ENCODE assay signal across 18 mouse cellular contexts in the genomic region with DNA sequence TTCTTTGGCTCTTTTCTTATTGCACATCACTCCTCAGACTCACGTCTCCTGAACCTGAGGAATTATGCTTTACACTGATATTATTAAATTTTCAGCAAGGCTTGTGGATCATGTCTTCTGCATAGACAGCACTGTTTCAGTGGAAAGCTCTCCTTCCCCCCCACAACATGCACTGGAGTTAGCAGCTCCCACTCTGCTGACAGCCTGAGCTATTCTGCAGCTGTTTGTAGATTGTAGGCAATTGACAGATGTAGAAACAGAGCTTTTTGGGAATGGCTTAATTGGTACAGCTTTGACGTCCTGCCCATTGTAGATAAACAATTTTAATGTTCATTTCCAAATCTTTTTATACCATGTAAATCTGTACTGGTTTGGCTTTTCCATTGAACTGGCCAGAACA.
DNase-seq lines count a peak whose midpoint lies in the region; ATAC-seq lines count a peak whose summit lies in the region.
"Had no signal": no experiment of that assay in that cellular context is flagged by ENCODE, and none has a peak within 500 bp of the region (broad histone marks: within the 10 kb centered on the region; RNA-seq: fewer than 3 reads in every experiment).

No protein-coding gene starts in this region.

- H3K9ac ChIP-seq in forebrain, embryonic 15.5 days (replicated peaks), result no peak overlapping the region
- H3K9ac ChIP-seq: hindbrain, embryonic 13.5 days had no signal

- ATAC-seq in forebrain, embryonic 15.5 days (replicated peaks), result peak; percentile 58; the same call in 1 of the 2 replicates
- ATAC-seq: activated CD4-positive, CD25-positive, alpha-beta regulatory T cell, adult 4 months; hindbrain, postnatal 0 days had no signal

- intact Hi-C loops in left cerebral cortex, postnatal 14 days (cut with DNase I), result no loop called here
- intact Hi-C loops in left cerebral cortex, postnatal 36 days (cut with DNase I), result no loop called here

- no peaks in the 10 kb centered on the region for H3K36me3 ChIP-seq in forebrain, embryonic 15.5 days
- no peaks in the 10 kb centered on the region for H3K36me3 ChIP-seq in forebrain, embryonic 10.5 days (replicated peaks)
- H3K36me3 ChIP-seq: heart, embryonic 10.5 days; hindbrain, embryonic 13.5 days had no signal

- H3K27me3 ChIP-seq in forebrain, embryonic 15.5 days, result no peaks in the 10 kb centered on the region
- H3K27me3 ChIP-seq in forebrain, embryonic 10.5 days (ENCODE audit: poor library complexity, severe bottlenecking), result no peaks in the 10 kb centered on the region
- H3K27me3 ChIP-seq: CH12.LX; hindbrain, embryonic 13.5 days; Patski had no signal

- no peak for DNase-seq in forebrain, embryonic 10.5 days (ENCODE audit: extremely low spot score, low spot score)
- peak; percentile 8 to 19 for DNase-seq in left cerebral cortex, postnatal 14 days (ENCODE audit: low spot score in 2 of 2)
- DNase-seq in left cerebral cortex, postnatal 36 days (ENCODE audit: low spot score in 2 of 2), result no peak
- DNase-seq in brain, adult 2 months (ENCODE audit: low read depth, low spot score), result peak; percentile 38
- DNase-seq in telencephalon, adult 2 months (ENCODE audit: low read depth, low spot score), result peak; percentile 17
- DNase-seq: adrenal gland, postnatal 14 days; cerebellum, adult 2 months; cerebellum, postnatal 10 days; gastrocnemius, postnatal 10 days; heart, adult 18-20 months; heart, postnatal 10 days had no signal

- 59% methylated on average over 2 of the region's 2 CpGs for WGBS in forebrain, embryonic 15.5 days
- 85% methylated on average over 2 of the region's 2 CpGs for WGBS in forebrain, embryonic 10.5 days

- 0 out of 2 replicates have a peak, but pooled peaks cover 3% of the 10 kb centered on the region for H3K4me1 ChIP-seq in forebrain, embryonic 15.5 days
- no peaks in the 10 kb centered on the region for H3K4me1 ChIP-seq in forebrain, embryonic 10.5 days
- H3K4me1 ChIP-seq: heart, embryonic 10.5 days; hindbrain, embryonic 13.5 days had no signal

- H3K4me3 ChIP-seq in forebrain, embryonic 15.5 days, result no peak overlapping the region
- no peak overlapping the region for H3K4me3 ChIP-seq in forebrain, embryonic 10.5 days
- H3K4me3 ChIP-seq: heart, embryonic 10.5 days; hindbrain, embryonic 13.5 days had no signal

- H3K27ac ChIP-seq in forebrain, embryonic 15.5 days (replicated peaks), result 0 out of 2 replicates have a peak overlapping the region, but pooled peaks have one; percentile 33
- no peak overlapping the region for H3K27ac ChIP-seq in forebrain, embryonic 10.5 days
- H3K27ac ChIP-seq: heart, embryonic 10.5 days; hindbrain, embryonic 13.5 days; hindbrain, postnatal 0 days had no signal

- H3K4me2 ChIP-seq in forebrain, embryonic 15.5 days (replicated peaks), result no peak overlapping the region
- H3K4me2 ChIP-seq: hindbrain, embryonic 13.5 days had no signal

- no peaks in the 10 kb centered on the region for H3K9me3 ChIP-seq in forebrain, embryonic 15.5 days
- H3K9me3 ChIP-seq in forebrain, embryonic 10.5 days, result no peaks in the 10 kb centered on the region
- H3K9me3 ChIP-seq: heart, embryonic 10.5 days; hindbrain, embryonic 13.5 days had no signal

Comparison
In these comparisons a context has a peak if more than half of its experiments do, and no peak if none do; other contexts are left out.
1. DNase-seq: peak in left cerebral cortex, postnatal 14 days (2 of 2), brain, adult 2 months (single experiment) and telencephalon, adult 2 months (single experiment); none in forebrain, embryonic 10.5 days (single experiment) and left cerebral cortex, postnatal 36 days (0 of 2).